Comparison of ENCODE assay signal across 21 mouse cellular contexts in genomic region chr8:125301931-125302361, GRCm38 (mm10).
A peak's percentile ranks its signal among the peaks of the same experiment; 100 is the strongest.
DNase-seq lines count a peak whose midpoint lies in the region; ATAC-seq and TF ChIP-seq lines count a peak whose summit lies in the region.
"Had no signal": no experiment of that assay in that cellular context is flagged by ENCODE, and none has a peak within 500 bp of the region (broad histone marks: within the 10 kb centered on the region; RNA-seq: fewer than 3 reads in every experiment).

No protein-coding gene starts in this region.

- H3K27ac ChIP-seq in embryonic facial prominence, embryonic 14.5 days (replicated peaks; ENCODE audit: low read depth, low read length), result no peak overlapping the region
- no peak overlapping the region for H3K27ac ChIP-seq in embryonic facial prominence, embryonic 10.5 days (replicated peaks)
- H3K27ac ChIP-seq in lung, postnatal 0 days (ENCODE audit: low read length), result no peak overlapping the region
- peak overlapping the region; percentile 28; the same call in 1 of the 2 replicates for H3K27ac ChIP-seq in stomach, embryonic 14.5 days (ENCODE audit: low read length)
- H3K27ac ChIP-seq in hindbrain, embryonic 11.5 days (ENCODE audit: low read depth, low read length), result no peak overlapping the region
- H3K27ac ChIP-seq: embryonic facial prominence, embryonic 13.5 days; liver, embryonic 15.5 days had no signal

- no peaks in the 10 kb centered on the region for H3K27me3 ChIP-seq in embryonic facial prominence, embryonic 14.5 days (replicated peaks; ENCODE audit: control insufficient read depth, insufficient read depth, low read length)
- H3K27me3 ChIP-seq in embryonic facial prominence, embryonic 10.5 days (replicated peaks; ENCODE audit: low read depth, poor library complexity, severe bottlenecking), result 0 out of 2 replicates have a peak, but pooled peaks cover 4% of the 10 kb centered on the region
- H3K27me3 ChIP-seq in lung, postnatal 0 days (replicated peaks; ENCODE audit: insufficient read depth, low read length), result no peaks in the 10 kb centered on the region
- no peaks in the 10 kb centered on the region for H3K27me3 ChIP-seq in stomach, embryonic 14.5 days (ENCODE audit: control insufficient read depth, insufficient read depth, low read length)
- H3K27me3 ChIP-seq in hindbrain, embryonic 11.5 days (ENCODE audit: control insufficient read depth, insufficient read depth, low read length), result no peaks in the 10 kb centered on the region
- H3K27me3 ChIP-seq: embryonic facial prominence, embryonic 13.5 days; liver, embryonic 15.5 days had no signal

- 46% methylated on average over 8 of the region's 8 CpGs for WGBS in embryonic facial prominence, embryonic 14.5 days
- WGBS in embryonic facial prominence, embryonic 10.5 days, result 82% methylated on average over 8 of the region's 8 CpGs
- 32% methylated on average over 8 of the region's 8 CpGs for WGBS in lung, postnatal 0 days
- WGBS in stomach, embryonic 14.5 days, result 29% methylated on average over 8 of the region's 8 CpGs
- 83% methylated on average over 8 of the region's 8 CpGs for WGBS in hindbrain, embryonic 11.5 days

- H3K4me2 ChIP-seq in embryonic facial prominence, embryonic 14.5 days (ENCODE audit: low read depth, low read length), result no peak overlapping the region
- no peak overlapping the region for H3K4me2 ChIP-seq in lung, postnatal 0 days (replicated peaks; ENCODE audit: low read depth, low read length)
- H3K4me2 ChIP-seq in stomach, embryonic 14.5 days (replicated peaks; ENCODE audit: low read depth, low read length), result no peak overlapping the region
- H3K4me2 ChIP-seq in hindbrain, embryonic 11.5 days (replicated peaks; ENCODE audit: low read depth, low read length), result no peak overlapping the region
- H3K4me2 ChIP-seq: embryonic facial prominence, embryonic 13.5 days; heart, embryonic 11.5 days; liver, embryonic 15.5 days; midbrain, embryonic 11.5 days had no signal

- TF ChIP-seq CTCF in lung, postnatal 0 days (IDR thresholded peaks at IDR 0.05), result no peak

- no peaks in the 10 kb centered on the region for H3K9me3 ChIP-seq in embryonic facial prominence, embryonic 14.5 days (ENCODE audit: control insufficient read depth, low read length)
- H3K9me3 ChIP-seq in embryonic facial prominence, embryonic 10.5 days, result peaks cover 5% of the 10 kb centered on the region; the same call in 1 of the 2 replicates
- no peaks in the 10 kb centered on the region for H3K9me3 ChIP-seq in lung, postnatal 0 days (ENCODE audit: low read length)
- no peaks in the 10 kb centered on the region for H3K9me3 ChIP-seq in stomach, embryonic 14.5 days (ENCODE audit: control insufficient read depth, low read depth, low read length)
- H3K9me3 ChIP-seq in hindbrain, embryonic 11.5 days (ENCODE audit: control insufficient read depth, low read length), result no peaks in the 10 kb centered on the region; the same call in 1 of the 2 replicates
- H3K9me3 ChIP-seq: liver, embryonic 15.5 days had no signal

- TF ChIP-seq EP300 in lung, postnatal 0 days (IDR thresholded peaks at IDR 0.05), result peak; percentile 73

- H3K9ac ChIP-seq in embryonic facial prominence, embryonic 14.5 days (ENCODE audit: low read depth, low read length), result no peak overlapping the region
- no peak overlapping the region for H3K9ac ChIP-seq in lung, postnatal 0 days (replicated peaks; ENCODE audit: low read depth)
- no peak overlapping the region for H3K9ac ChIP-seq in stomach, embryonic 14.5 days (replicated peaks; ENCODE audit: low read depth, low read length)
- H3K9ac ChIP-seq in hindbrain, embryonic 11.5 days (ENCODE audit: low read depth, low read length), result no peak overlapping the region
- H3K9ac ChIP-seq: embryonic facial prominence, embryonic 13.5 days; liver, embryonic 15.5 days had no signal

- peak; percentile 65 for DNase-seq in embryonic facial prominence, embryonic 14.5 days (ENCODE audit: low spot score)
- no peak for DNase-seq in embryonic facial prominence, embryonic 10.5 days (ENCODE audit: low spot score)
- DNase-seq in kidney, postnatal 10 days, result peak; percentile 34
- DNase-seq in kidney, postnatal 36 days, result no peak
- peak; percentile 74 for DNase-seq in lung, postnatal 0 days (ENCODE audit: low spot score)
- no peak for DNase-seq in lung, postnatal 25 days (ENCODE audit: low spot score)
- DNase-seq in hindbrain, embryonic 11.5 days (ENCODE audit: low spot score), result no peak
- DNase-seq: adrenal gland, postnatal 10 days; cerebellum, adult 18-20 months; cerebellum, postnatal 14 days; gastrocnemius, postnatal 10 days; kidney, adult 18-20 months; liver; thymus, postnatal 36 days had no signal

- H3K36me3 ChIP-seq in embryonic facial prominence, embryonic 14.5 days (ENCODE audit: control insufficient read depth, insufficient read depth, low read length), result no peaks in the 10 kb centered on the region
- H3K36me3 ChIP-seq in embryonic facial prominence, embryonic 10.5 days (replicated peaks), result no peaks in the 10 kb centered on the region
- no peaks in the 10 kb centered on the region for H3K36me3 ChIP-seq in lung, postnatal 0 days (ENCODE audit: insufficient read depth, low read length)
- H3K36me3 ChIP-seq in stomach, embryonic 14.5 days (ENCODE audit: control insufficient read depth, insufficient read depth, low read length), result no peaks in the 10 kb centered on the region
- H3K36me3 ChIP-seq in hindbrain, embryonic 11.5 days (ENCODE audit: control insufficient read depth, insufficient read depth, low read length), result no peaks in the 10 kb centered on the region
- H3K36me3 ChIP-seq: embryonic facial prominence, embryonic 13.5 days; liver, embryonic 15.5 days had no signal

- peak; percentile 48; the same call in 1 of the 2 replicates for ATAC-seq in embryonic facial prominence, embryonic 14.5 days (ENCODE audit: low read depth)
- ATAC-seq in lung, postnatal 0 days, result peak; percentile 81
- peak; percentile 42; the same call in 1 of the 2 replicates for ATAC-seq in stomach, embryonic 14.5 days (ENCODE audit: insufficient number of reproducible peaks, insufficient read depth, low FRiP score, low read depth)
- ATAC-seq in hindbrain, embryonic 11.5 days (ENCODE audit: low FRiP score), result no peak
- ATAC-seq: forebrain, embryonic 14.5 days; hindbrain, embryonic 16.5 days had no signal

- peaks cover 18% of the 10 kb centered on the region for H3K4me1 ChIP-seq in embryonic facial prominence, embryonic 14.5 days (ENCODE audit: control insufficient read depth, insufficient read depth, low read length)
- peaks cover 30% of the 10 kb centered on the region for H3K4me1 ChIP-seq in embryonic facial prominence, embryonic 10.5 days
- H3K4me1 ChIP-seq in lung, postnatal 0 days (ENCODE audit: insufficient read depth, low read depth, low read length), result no peaks in the 10 kb centered on the region
- peaks cover 13% of the 10 kb centered on the region for H3K4me1 ChIP-seq in stomach, embryonic 14.5 days (ENCODE audit: control insufficient read depth, insufficient read depth, low read length)
- no peaks in the 10 kb centered on the region for H3K4me1 ChIP-seq in hindbrain, embryonic 11.5 days (replicated peaks; ENCODE audit: control insufficient read depth, insufficient read depth, low read length)
- H3K4me1 ChIP-seq: liver, embryonic 15.5 days had no signal

- no peak overlapping the region for H3K4me3 ChIP-seq in embryonic facial prominence, embryonic 14.5 days (ENCODE audit: low read depth, low read length)
- H3K4me3 ChIP-seq in embryonic facial prominence, embryonic 10.5 days, result no peak overlapping the region
- H3K4me3 ChIP-seq in lung, postnatal 0 days (ENCODE audit: low read depth, low read length), result no peak overlapping the region
- no peak overlapping the region for H3K4me3 ChIP-seq in stomach, embryonic 14.5 days (ENCODE audit: low read depth, low read length)
- H3K4me3 ChIP-seq in hindbrain, embryonic 11.5 days (ENCODE audit: low read depth, low read length), result no peak overlapping the region
- H3K4me3 ChIP-seq: embryonic facial prominence, embryonic 13.5 days; liver, embryonic 15.5 days had no signal

Comparison
In these comparisons a context has a peak if more than half of its experiments do, and no peak if none do; other contexts are left out.
1. DNase-seq: peak in embryonic facial prominence, embryonic 14.5 days (single experiment), kidney, postnatal 10 days (single experiment) and lung, postnatal 0 days (single experiment); none in embryonic facial prominence, embryonic 10.5 days (single experiment), kidney, postnatal 36 days (0 of 2), lung, postnatal 25 days (single experiment) and hindbrain, embryonic 11.5 days (single experiment).